Mouse (Mus musculus): ENCODE measurements at regions not wholly inside any gene's neighbourhood (a gene's known extent, or its start where the extent isn't known, plus 50 kb on each side); places are given as distances from the start of the nearest gene placed in this dataset.

- DNase-seq = no peak
These were observed 660.2 kb downstream of the Magi1 start for GRCm38 (mm10) chr6:93623541-93623940.

DNA sequence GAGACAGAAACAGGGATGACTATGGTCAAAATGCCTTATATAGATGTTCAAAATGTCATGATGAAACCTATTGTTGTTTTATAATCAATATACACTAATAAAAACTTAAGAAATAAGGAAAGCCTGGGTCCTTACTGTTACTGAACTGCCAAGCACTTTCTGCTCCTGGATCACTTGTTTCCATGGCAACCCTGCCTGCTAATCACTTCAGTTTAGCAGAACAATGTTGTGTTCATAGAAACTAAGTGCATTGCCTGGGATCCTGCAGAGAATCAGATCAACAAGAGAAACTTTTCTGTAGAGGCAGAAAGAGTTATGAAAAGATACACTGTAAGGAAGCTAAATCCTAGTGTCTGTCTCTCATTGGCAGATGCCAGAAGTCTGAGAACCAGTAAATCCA is 666.8 kb downstream of the Magi1 start:
- DNase-seq = no peak

- DNase-seq = no peak
These were observed 657.1 kb upstream of the Adamts9 start for GRCm38 (mm10) chr6:93600376-93600775.

DNA sequence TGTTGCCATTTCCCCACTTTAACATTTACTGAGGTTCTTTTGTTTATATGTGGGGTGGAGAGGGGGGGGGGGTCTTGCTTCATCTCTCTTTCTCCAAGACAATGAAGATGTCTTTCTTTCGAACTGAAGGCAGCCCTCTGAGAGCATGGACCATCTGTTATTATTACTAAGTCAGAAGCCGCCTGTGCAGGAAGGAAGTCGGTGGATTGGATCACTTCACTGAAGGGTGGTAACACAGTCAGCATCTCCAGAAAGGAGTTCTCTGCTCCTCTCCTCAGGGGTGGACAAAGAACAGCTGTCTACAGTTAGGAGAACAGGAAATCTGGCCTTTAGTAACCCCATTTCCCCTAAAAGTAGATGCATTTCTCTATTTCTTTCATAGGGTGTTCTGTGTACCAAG is 656.1 kb upstream of the Adamts9 start:
- no peak for DNase-seq

- no peak for DNase-seq
These were observed 646.6 kb upstream of the Adamts9 start for GRCm38 (mm10) chr6:93589935-93590334.

DNA sequence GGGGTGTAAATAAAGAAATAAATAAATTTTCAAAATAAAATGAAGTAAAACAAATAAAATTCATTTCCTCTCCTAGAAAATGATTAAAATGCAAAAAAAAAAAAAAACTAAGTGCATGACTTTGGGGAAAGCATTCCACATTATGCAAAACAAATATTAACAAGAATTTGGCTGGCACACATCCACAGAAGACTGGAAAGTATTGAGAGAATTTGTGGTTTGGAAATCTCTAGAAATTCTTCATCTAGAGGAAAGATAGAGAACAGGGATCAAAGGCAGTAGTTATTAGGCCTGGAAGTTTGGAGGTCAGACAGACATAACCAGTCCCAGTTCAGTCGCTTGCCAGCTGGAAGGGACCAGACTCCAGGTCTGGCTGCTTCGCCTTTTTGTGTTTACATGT is 643.6 kb upstream of the Adamts9 start:
- no peak for DNase-seq

- DNase-seq = no peak
These were observed 637.8 kb upstream of the Adamts9 start for GRCm38 (mm10) chr6:93581141-93581540.

- DNase-seq = no peak
These were observed 637.4 kb upstream of the Adamts9 start for GRCm38 (mm10) chr6:93580716-93581115.

DNA sequence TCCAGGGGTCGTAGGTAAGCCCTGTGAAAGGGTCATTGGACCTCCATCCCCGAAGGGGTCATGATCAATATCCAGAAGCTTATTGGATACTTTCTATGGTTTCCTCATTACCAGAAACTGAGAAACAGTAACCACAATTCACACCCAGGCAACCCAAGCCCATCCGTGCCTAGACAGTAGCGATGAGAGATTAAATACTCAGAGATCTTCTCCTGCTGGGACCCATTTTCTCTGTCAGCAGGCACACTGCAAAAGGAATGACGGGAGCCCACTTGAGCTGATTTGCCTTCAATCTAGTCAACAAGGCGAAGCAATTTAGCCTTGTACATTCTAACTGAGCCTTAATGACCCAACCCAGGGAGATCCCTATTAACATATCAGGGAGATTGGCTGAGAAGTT is 632.0 kb upstream of the Adamts9 start:
- no peak for DNase-seq

DNA sequence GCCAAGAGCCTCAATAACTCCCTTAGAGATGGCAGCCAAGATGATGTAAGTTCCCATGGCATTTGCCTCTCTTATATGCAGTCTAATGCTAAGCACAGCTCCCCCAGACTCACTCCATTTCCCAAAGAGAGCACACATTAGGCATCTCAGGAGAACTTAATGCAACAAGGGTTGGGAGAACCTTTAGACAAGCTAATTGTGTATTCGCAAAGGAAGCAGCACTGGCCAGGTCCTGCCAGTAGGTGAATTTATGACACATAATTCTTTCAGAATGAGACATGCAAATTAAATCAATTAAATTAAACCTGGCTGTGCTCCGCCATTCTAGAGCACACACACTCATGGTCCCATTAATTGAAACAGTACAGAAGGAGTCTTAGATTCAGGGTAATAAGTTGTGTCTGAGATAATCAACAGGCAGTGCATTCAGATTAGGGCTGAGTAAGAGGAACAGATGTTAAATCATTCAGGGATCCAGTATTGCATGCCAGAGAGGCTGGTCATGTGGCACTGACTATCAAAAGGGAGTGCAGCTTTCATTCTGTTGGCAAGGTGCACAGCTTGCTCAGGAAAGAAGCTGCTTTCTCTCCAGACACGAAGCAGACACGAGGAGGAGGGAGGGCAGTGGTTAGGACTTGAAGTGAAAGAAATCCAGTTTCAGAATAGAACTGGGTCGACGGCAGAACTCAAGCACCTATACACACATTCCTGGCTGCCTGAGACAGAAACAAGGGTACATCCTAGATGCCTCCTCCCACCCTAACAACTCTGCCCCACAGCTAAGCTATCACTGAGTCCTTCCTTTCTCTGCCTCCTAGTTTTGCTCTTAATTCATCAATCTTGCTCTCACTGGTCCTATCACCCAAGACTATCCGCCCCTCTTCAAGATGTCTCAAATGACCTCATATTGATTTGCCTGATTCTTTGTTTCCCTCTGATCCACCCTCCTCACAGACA is 630.7 kb upstream of the Adamts9 start:
- DNase-seq = peak; percentile 13

DNA sequence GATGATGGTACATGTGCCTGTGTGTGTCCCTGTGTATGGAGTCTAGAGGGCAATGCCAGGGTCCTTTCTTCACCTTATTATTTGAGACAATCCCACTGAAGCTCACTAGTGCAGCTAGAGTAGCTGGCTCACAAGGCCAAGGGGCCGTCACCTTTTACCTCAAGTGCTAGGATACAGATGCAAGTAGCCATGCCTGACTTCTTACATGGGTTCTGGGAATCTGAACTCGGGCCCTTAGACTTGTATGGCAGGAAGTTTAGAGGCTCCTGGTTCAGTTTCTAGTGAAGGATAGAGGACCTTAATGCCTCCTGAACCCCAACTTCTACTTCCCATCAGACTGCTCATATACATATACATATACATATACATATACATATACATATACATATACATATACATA is 626.6 kb upstream of the Adamts9 start:
- DNase-seq = no peak

DNA sequence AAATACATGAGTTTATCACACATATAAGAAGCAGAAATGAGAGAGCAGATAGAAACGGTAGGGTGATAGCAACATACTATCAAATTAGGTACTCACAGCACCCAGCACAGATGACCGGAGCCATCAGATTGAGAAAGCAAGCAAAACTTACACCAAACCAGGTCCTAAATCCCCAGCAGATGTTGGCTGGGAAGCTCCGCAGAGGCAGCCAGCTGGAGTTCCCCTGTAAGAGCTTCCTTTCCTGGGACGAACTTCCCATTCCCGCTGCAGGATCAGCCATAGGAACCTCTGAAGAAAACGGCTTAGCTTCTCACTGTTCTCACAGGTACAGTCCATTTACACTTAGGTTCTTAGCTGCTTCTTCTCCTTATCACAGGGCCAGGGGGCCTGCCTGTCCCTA is 625.9 kb upstream of the Adamts9 start:
- no peak for DNase-seq

- no peak for DNase-seq
These were observed 623.4 kb upstream of the Adamts9 start for GRCm38 (mm10) chr6:93566661-93567060.

GRCm38 (mm10) chr6:93548311-93548710 is 605.0 kb upstream of the Adamts9 start:
- DNase-seq = no peak

DNA sequence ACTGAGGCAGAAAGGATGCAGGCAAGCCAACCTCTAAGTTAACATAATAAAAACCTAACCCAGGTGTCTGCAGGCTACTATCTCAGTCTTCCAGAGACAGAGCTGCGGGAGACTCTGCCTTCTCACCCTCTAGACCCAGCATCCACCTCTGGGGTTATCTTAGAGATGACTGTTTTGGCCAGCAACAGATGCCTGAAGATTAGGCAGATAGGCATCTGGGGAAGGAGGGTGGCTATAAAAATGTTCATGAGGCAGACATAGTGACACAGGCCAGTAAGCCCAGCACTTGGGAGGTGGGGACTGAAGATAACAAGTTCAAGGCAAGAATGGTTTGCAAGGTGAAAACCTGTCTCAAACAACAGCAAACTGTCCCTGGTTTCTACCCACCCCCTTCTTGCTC is 601.0 kb upstream of the Adamts9 start:
- no peak for DNase-seq

- peak; percentile 28 for DNase-seq
These were observed 600.2 kb upstream of the Adamts9 start for GRCm38 (mm10) chr6:93543354-93544129.

DNA sequence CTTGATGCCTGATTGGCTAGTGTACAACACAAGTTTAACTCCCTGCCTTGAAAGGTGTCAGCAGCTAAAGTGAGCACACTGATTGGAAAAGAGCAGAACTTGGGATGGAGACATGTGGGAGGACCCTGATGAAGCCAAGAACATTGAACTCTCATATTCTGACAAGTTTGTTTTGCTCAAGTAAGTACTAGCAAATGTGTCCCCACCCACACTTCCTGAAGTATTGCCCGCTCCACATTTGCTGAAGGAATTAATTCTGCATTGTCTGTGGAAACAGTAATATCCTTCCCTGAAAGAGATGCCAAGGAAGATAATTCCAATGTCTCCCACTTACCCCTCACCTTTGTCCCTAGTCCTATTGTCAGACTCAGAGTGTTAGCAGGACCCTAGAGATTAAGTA is 596.3 kb upstream of the Adamts9 start:
- DNase-seq = no peak

GRCm38 (mm10) chr6:93539171-93539570 is 595.9 kb upstream of the Adamts9 start:
- no peak for DNase-seq

GRCm38 (mm10) chr6:93537971-93538370 is 594.7 kb upstream of the Adamts9 start:
- DNase-seq = no peak

- no peak for DNase-seq
These were observed 593.8 kb upstream of the Adamts9 start for GRCm38 (mm10) chr6:93537126-93537525.

DNA sequence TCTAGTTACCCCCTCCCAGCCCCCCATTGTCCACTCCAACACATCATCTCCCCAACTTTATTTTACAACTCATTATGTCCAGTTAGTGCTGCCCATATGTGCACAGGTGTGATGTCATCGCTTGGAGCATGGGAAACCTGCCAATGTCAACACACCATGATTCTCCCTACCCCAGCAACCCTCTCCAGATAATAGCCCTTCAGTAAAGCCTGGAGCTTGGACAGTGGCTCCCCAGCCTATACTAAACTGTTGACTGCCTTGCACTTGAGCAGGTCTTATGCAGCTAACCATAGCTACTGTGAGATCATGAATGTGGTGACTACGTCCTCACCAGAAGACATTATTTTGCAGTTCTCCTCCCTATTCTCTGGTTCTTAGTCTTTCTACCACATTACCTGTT is 570.5 kb upstream of the Adamts9 start:
- DNase-seq = no peak

DNA sequence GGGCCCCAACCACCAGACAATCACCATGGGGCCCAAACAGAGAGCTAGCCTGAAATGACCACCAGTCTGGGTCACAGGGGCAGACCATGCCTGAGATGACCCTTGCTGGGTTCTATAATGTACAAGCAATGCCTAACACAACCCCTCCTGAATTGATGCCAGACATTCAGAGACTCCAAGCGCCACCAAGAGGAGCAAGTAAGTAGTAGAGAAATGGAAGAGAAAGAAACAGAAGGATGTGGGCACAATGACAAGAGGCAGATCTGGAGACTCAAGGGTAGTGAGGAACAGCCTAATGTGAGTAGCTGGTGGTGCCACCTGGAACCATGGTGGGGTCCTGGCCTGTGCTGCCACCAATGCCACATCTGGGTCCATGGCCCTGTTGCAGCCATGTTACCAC is 566.6 kb upstream of the Adamts9 start:
- DNase-seq = no peak

DNA sequence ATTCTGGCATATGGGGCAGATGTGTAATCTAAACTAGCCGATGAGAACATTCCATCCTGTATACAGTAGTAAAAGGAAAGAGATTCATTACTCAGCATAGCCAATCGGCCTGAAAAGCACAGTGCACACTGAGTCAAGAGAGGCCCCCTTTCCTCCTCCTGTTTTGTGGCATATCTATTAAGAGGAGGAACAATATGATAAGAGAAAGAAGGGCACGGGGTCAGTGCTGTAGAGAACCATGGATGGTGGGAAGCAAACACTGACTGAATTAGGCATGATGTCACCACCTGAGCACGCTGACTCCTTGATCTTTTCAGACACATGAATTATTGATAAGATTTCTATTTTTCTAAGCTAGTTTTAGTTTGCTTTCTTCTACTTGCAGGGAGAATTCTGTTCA is 554.5 kb upstream of the Adamts9 start:
- no peak for DNase-seq

DNA sequence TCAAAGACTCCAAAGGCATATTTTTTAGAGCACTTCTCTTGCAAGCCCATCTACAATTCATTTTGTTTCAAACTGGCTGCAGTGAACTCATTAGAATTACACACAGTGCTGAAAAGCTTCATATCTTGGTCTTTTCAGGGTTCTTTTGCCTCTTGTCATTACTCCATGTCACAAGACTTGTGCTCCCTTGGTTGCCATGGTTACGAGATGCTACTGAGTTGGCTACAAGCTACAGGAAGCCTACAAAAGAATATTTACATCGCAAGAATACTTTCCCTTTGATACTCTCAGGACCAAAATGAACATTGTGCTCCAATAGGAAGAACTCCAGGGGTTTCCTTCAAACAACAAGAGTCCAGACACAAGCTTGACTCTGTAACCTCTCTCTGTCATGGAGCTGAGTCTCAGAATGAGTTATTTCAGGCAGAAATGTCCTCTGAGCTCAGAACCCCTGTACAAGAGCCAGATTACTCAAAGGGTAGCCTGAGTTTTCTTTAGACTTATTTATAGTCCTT is 545.2 kb upstream of the Adamts9 start:
- DNase-seq = no peak
